Mouse (Mus musculus) urinary bladder, adult 18-20 months (tissue): ENCODE data around the gene AI481877.
"Not testable (repeated sequence)": the region's sequence is repeated elsewhere in the genome, so short reads cannot be mapped to it uniquely, and the experiment has no call there.

Source experiments
- DNase-seq, 2 experiments: peaks; one replicate each; pipeline ENCODE4 v3.0.0; 2022; ENCODE audit warnings: low spot score in 2 of 2, mixed read lengths in 2 of 2

The AI481877 gene

GRCm38 (mm10) chr4:59138507-59139033, at the start of gene AI481877:
TSS of gene AI481877 (minus strand) at chr4:59138983.
- not testable (repeated sequence) for DNase-seq

- no peak for DNase-seq
Measured at GRCm38 (mm10) chr4:59188474-59188801, 49.7 kb upstream of the AI481877 start.

GRCm38 (mm10) chr4:59187289-59187688, 48.5 kb upstream of the AI481877 start:
- no peak for DNase-seq

- DNase-seq, result no peak
Measured at GRCm38 (mm10) chr4:59185671-59186070, 46.9 kb upstream of the AI481877 start.

GRCm38 (mm10) chr4:59181320-59182271, 42.8 kb upstream of the AI481877 start:
- no peak for DNase-seq

- DNase-seq, result no peak
Measured at GRCm38 (mm10) chr4:59177566-59177965, 38.8 kb upstream of the AI481877 start.

GRCm38 (mm10) chr4:59175929-59176328, 37.1 kb upstream of the AI481877 start:
- DNase-seq, result no peak

GRCm38 (mm10) chr4:59175003-59175402, 36.2 kb upstream of the AI481877 start:
- DNase-seq, result no peak

GRCm38 (mm10) chr4:59173181-59173922, 34.6 kb upstream of the AI481877 start:
- DNase-seq, result no peak

- DNase-seq, result no peak
Measured at GRCm38 (mm10) chr4:59172616-59173015, 33.8 kb upstream of the AI481877 start.

- no peak for DNase-seq
Measured at GRCm38 (mm10) chr4:59169981-59170380, 31.2 kb upstream of the AI481877 start.

- no peak for DNase-seq
Measured at GRCm38 (mm10) chr4:59167251-59167847, 28.6 kb upstream of the AI481877 start.

GRCm38 (mm10) chr4:59164034-59164433, 25.3 kb upstream of the AI481877 start:
- DNase-seq, result no peak

- no peak for DNase-seq
Measured at GRCm38 (mm10) chr4:59160959-59161670, 22.3 kb upstream of the AI481877 start.

- DNase-seq, result no peak
Measured at GRCm38 (mm10) chr4:59160289-59160688, 21.5 kb upstream of the AI481877 start.

- DNase-seq, result no peak
Measured at GRCm38 (mm10) chr4:59157654-59158053, 18.9 kb upstream of the AI481877 start.

GRCm38 (mm10) chr4:59156897-59157592, 18.3 kb upstream of the AI481877 start:
- DNase-seq, result no peak

GRCm38 (mm10) chr4:59151953-59152352, 13.2 kb upstream of the AI481877 start:
- no peak for DNase-seq

GRCm38 (mm10) chr4:59150907-59151306, 12.1 kb upstream of the AI481877 start:
- DNase-seq, result no peak

GRCm38 (mm10) chr4:59149043-59149442, 10.3 kb upstream of the AI481877 start:
- DNase-seq, result no peak

- no peak for DNase-seq
Measured at GRCm38 (mm10) chr4:59128935-59129334, 9.8 kb downstream of the AI481877 start.
